Mouse (Mus musculus) heart, embryonic 15.5 days (tissue): ENCODE measurements around the gene Cabcoco1. TPM values are rescaled to one million over a fixed set of nuclear protein-coding genes. Genes with fewer than 3 reads are reported as not detected.

Experiments
- ATAC-seq: fragments of 200-750 bp; cut with Nextera tagmentation; replicated peaks from 2 replicates; pipeline ENCODE4 v1.8.0; 2017; ENCODE audit warnings: low read depth, moderate TSS enrichment; ENCODE audit not compliant: insufficient number of reproducible peaks, insufficient read depth, low FRiP score
- H3K27ac ChIP-seq: fragments of 300-500 bp; sonication (generic); 2 replicates; pipeline ENCODE4 v1.5.1; 2015; ENCODE audit warnings: mild to moderate bottlenecking, inconsistent platforms
- H3K27me3 ChIP-seq: fragments of 300-500 bp; sonication (generic); 2 replicates; pipeline ENCODE4 v1.6.1; 2015; ENCODE audit warnings: inconsistent platforms
- H3K36me3 ChIP-seq: fragments of 300-500 bp; sonication (generic); 2 replicates; pipeline ENCODE4 v1.6.1; 2015; ENCODE audit warnings: mild to moderate bottlenecking, inconsistent platforms
- H3K4me1 ChIP-seq: fragments of 300-500 bp; sonication (generic); replicated peaks from 2 replicates; pipeline ENCODE4 v1.6.1; 2015; ENCODE audit warnings: inconsistent platforms
- H3K4me2 ChIP-seq: fragments of 300-500 bp; sonication (generic); 2 replicates; pipeline ENCODE4 v1.6.1; 2015; ENCODE audit warnings: inconsistent platforms, mild to moderate bottlenecking, moderate library complexity
- H3K4me3 ChIP-seq: fragments of 300-500 bp; sonication (generic); 2 replicates; pipeline ENCODE4 v1.5.1; 2015; ENCODE audit warnings: mild to moderate bottlenecking, inconsistent platforms
- H3K9ac ChIP-seq: fragments of 300-500 bp; sonication (generic); 2 replicates; pipeline ENCODE4 v1.6.1; 2015; ENCODE audit warnings: mild to moderate bottlenecking, inconsistent platforms
- H3K9me3 ChIP-seq: fragments of 300-500 bp; sonication (generic); replicated peaks from 2 replicates; pipeline ENCODE4 v1.6.1; 2016; ENCODE audit warnings: inconsistent platforms
- WGBS: fragments of 180-500 bp; shearing (Covaris S2); methylation state at CpG from one replicate; pipeline ENCODE4 v1.1.7; 2015; ENCODE audit warnings: mixed read lengths; 5-methylcytosine and 5-hydroxymethylcytosine counted together
- polyA plus RNA-seq: library from polyadenylated mRNA; unstranded; fragments of >200 nt; fragmentation: Nextera tagmentation; extraction: Ambion mirVana; gene quantifications from 2 replicates; pipeline ENCODE4 v1.2.1, GENCODE M21; 2015

Cabcoco1 gene
- polyA plus RNA-seq, 1 experiment from 2014 or later, result 40.6 TPM

GRCm38 (mm10) chr10:68431346-68431745 lies 110.3 kb downstream of the Cabcoco1 start:
- Histone ChIP-seq H3K4me3 (no peak overlapping the region), H3K36me3 (no peaks in the 10 kb centered on the region; the same call in 1 of the 2 replicates), H3K9ac (no peak overlapping the region), H3K27me3 (no peaks in the 10 kb centered on the region), H3K9me3 (no peaks in the 10 kb centered on the region), H3K4me1 (no peaks in the 10 kb centered on the region), H3K27ac (no peak overlapping the region), H3K4me2 (no peak overlapping the region)
- WGBS, result 78% methylated on average over 6 of the region's 6 CpGs
- ATAC-seq, result no peak

GRCm38 (mm10) chr10:68430929-68431328 lies 110.8 kb downstream of the Cabcoco1 start:
- Histone ChIP-seq H3K9me3 (no peaks in the 10 kb centered on the region), H3K4me2 (no peak overlapping the region), H3K4me3 (no peak overlapping the region), H3K27ac (no peak overlapping the region), H3K27me3 (no peaks in the 10 kb centered on the region), H3K4me1 (no peaks in the 10 kb centered on the region), H3K36me3 (no peaks in the 10 kb centered on the region; the same call in 1 of the 2 replicates), H3K9ac (no peak overlapping the region)
- WGBS, result 80% methylated on average over 13 of the region's 13 CpGs
- ATAC-seq, result no peak

- no peak overlapping the region for H3K4me3 ChIP-seq
- no peak overlapping the region for H3K27ac ChIP-seq
- no peak overlapping the region for H3K9ac ChIP-seq
- WGBS, result 86% methylated on average over 7 of the region's 7 CpGs
- no peaks in the 10 kb centered on the region for H3K27me3 ChIP-seq
- ATAC-seq, result no peak
- no peaks in the 10 kb centered on the region for H3K36me3 ChIP-seq
- no peak overlapping the region for H3K4me2 ChIP-seq
- H3K9me3 ChIP-seq, result no peaks in the 10 kb centered on the region
- no peaks in the 10 kb centered on the region for H3K4me1 ChIP-seq
Observed at GRCm38 (mm10) chr10:68420393-68420920, 121.2 kb downstream of the Cabcoco1 start.

GRCm38 (mm10) chr10:68419893-68420292 lies 121.8 kb downstream of the Cabcoco1 start:
- Histone ChIP-seq H3K4me1 (no peaks in the 10 kb centered on the region), H3K27ac (no peak overlapping the region), H3K36me3 (no peaks in the 10 kb centered on the region), H3K9me3 (no peaks in the 10 kb centered on the region), H3K9ac (no peak overlapping the region), H3K4me3 (no peak overlapping the region), H3K4me2 (no peak overlapping the region), H3K27me3 (no peaks in the 10 kb centered on the region)
- no peak for ATAC-seq
- 57% methylated on average over 2 of the region's 2 CpGs for WGBS

GRCm38 (mm10) chr10:68417074-68417790 lies 124.5 kb downstream of the Cabcoco1 start:
- 84% methylated on average over 13 of the region's 13 CpGs for WGBS
- no peak overlapping the region for H3K27ac ChIP-seq
- H3K36me3 ChIP-seq, result no peaks in the 10 kb centered on the region
- no peaks in the 10 kb centered on the region for H3K27me3 ChIP-seq
- H3K4me1 ChIP-seq, result no peaks in the 10 kb centered on the region
- H3K4me2 ChIP-seq, result no peak overlapping the region
- no peak overlapping the region for H3K4me3 ChIP-seq
- no peak for ATAC-seq
- H3K9ac ChIP-seq, result no peak overlapping the region
- H3K9me3 ChIP-seq, result no peaks in the 10 kb centered on the region

- H3K27me3 ChIP-seq, result no peaks in the 10 kb centered on the region
- no peak overlapping the region for H3K9ac ChIP-seq
- no peak for ATAC-seq
- H3K36me3 ChIP-seq, result no peaks in the 10 kb centered on the region
- no peak overlapping the region for H3K4me2 ChIP-seq
- whole genome bisulfite sequencing, result 77% methylated on average over 4 of the region's 4 CpGs
- no peak overlapping the region for H3K27ac ChIP-seq
- no peaks in the 10 kb centered on the region for H3K4me1 ChIP-seq
- H3K4me3 ChIP-seq, result no peak overlapping the region
- H3K9me3 ChIP-seq, result no peaks in the 10 kb centered on the region
Observed at GRCm38 (mm10) chr10:68405936-68406335, 135.8 kb downstream of the Cabcoco1 start.

GRCm38 (mm10) chr10:68396786-68397185 lies 144.9 kb downstream of the Cabcoco1 start:
- Histone ChIP-seq H3K27ac (peak overlapping the region; percentile 18; the same call in 1 of the 2 replicates), H3K4me1 (no peaks in the 10 kb centered on the region), H3K4me3 (no peak overlapping the region), H3K36me3 (no peaks in the 10 kb centered on the region), H3K9me3 (0 out of 2 replicates have a peak, but pooled peaks cover 4% of the 10 kb centered on the region), H3K4me2 (no peak overlapping the region), H3K27me3 (no peaks in the 10 kb centered on the region), H3K9ac (no peak overlapping the region)
- no peak; the same call in 1 of the 2 replicates for ATAC-seq
- WGBS, result 51% methylated on average over 8 of the region's 8 CpGs

- H3K27me3 ChIP-seq, result no peaks in the 10 kb centered on the region
- WGBS, result 52% methylated on average over 2 of the region's 2 CpGs
- no peak overlapping the region for H3K4me2 ChIP-seq
- no peak for ATAC-seq
- H3K9ac ChIP-seq, result no peak overlapping the region
- no peak overlapping the region for H3K27ac ChIP-seq
- H3K9me3 ChIP-seq, result 0 out of 2 replicates have a peak, but pooled peaks cover 4% of the 10 kb centered on the region
- H3K4me1 ChIP-seq, result no peaks in the 10 kb centered on the region
- H3K4me3 ChIP-seq, result no peak overlapping the region
- no peaks in the 10 kb centered on the region for H3K36me3 ChIP-seq
Observed at GRCm38 (mm10) chr10:68396083-68396482, 145.6 kb downstream of the Cabcoco1 start.

- Histone ChIP-seq H3K27ac (no peak overlapping the region), H3K9ac (no peak overlapping the region), H3K36me3 (no peaks in the 10 kb centered on the region), H3K27me3 (no peaks in the 10 kb centered on the region), H3K4me2 (no peak overlapping the region), H3K9me3 (no peaks in the 10 kb centered on the region), H3K4me3 (no peak overlapping the region), H3K4me1 (no peaks in the 10 kb centered on the region)
- WGBS, result 58% methylated on average over 4 of the region's 4 CpGs
- no peak for ATAC-seq
Observed at GRCm38 (mm10) chr10:68391640-68392039, 150.1 kb downstream of the Cabcoco1 start.

- Histone ChIP-seq H3K4me3 (no peak overlapping the region), H3K27me3 (no peaks in the 10 kb centered on the region), H3K9me3 (no peaks in the 10 kb centered on the region), H3K27ac (no peak overlapping the region), H3K36me3 (no peaks in the 10 kb centered on the region), H3K4me1 (no peaks in the 10 kb centered on the region), H3K9ac (no peak overlapping the region), H3K4me2 (no peak overlapping the region)
- WGBS, result 73% methylated on average over 4 of the region's 4 CpGs
- no peak for ATAC-seq
Observed at GRCm38 (mm10) chr10:68388802-68389201, 152.9 kb downstream of the Cabcoco1 start.

GRCm38 (mm10) chr10:68388138-68388537 lies 153.6 kb downstream of the Cabcoco1 start:
- 80% methylated on average over 7 of the region's 7 CpGs for WGBS
- H3K9me3 ChIP-seq, result no peaks in the 10 kb centered on the region
- no peak overlapping the region for H3K27ac ChIP-seq
- H3K36me3 ChIP-seq, result no peaks in the 10 kb centered on the region
- no peaks in the 10 kb centered on the region for H3K27me3 ChIP-seq
- no peak for ATAC-seq
- no peak overlapping the region for H3K4me2 ChIP-seq
- no peaks in the 10 kb centered on the region for H3K4me1 ChIP-seq
- no peak overlapping the region for H3K4me3 ChIP-seq
- H3K9ac ChIP-seq, result no peak overlapping the region
